Mouse (Mus musculus) kidney, adult 18-20 months (tissue): ENCODE data around the gene Gjb1.

Experiments
- DNase-seq: peaks from one replicate; pipeline ENCODE4 v3.0.0; 2021

Gene Gjb1

GRCm38 (mm10) chrX:101418946-101419724, 43.0 kb downstream of the Gjb1 start:
- peak; percentile 57 for DNase-seq

- DNase-seq: peak; percentile 81
Observed at GRCm38 (mm10) chrX:101419725-101420699, 43.8 kb downstream of the Gjb1 start.

- no peak for DNase-seq
Observed at GRCm38 (mm10) chrX:101420700-101421095, 44.5 kb downstream of the Gjb1 start, which contains the start of gene Zmym3. Gene Zmym3, minus strand, starts transcription at chrX:101420849.

GRCm38 (mm10) chrX:101423462-101423861, 47.3 kb downstream of the Gjb1 start:
- no peak for DNase-seq

- no peak for DNase-seq
Observed at GRCm38 (mm10) chrX:101427774-101428173, 51.6 kb downstream of the Gjb1 start.

GRCm38 (mm10) chrX:101428785-101429141, 52.6 kb downstream of the Gjb1 start:
- no peak for DNase-seq

- peak; percentile 75 for DNase-seq
Observed at GRCm38 (mm10) chrX:101429142-101429949, 53.2 kb downstream of the Gjb1 start, which contains the start of gene Nono. Gene Nono, plus strand, starts transcription at chrX:101429318.

GRCm38 (mm10) chrX:101429976-101430375, 53.8 kb downstream of the Gjb1 start:
- no peak for DNase-seq
